Mouse (Mus musculus) granulocyte monocyte progenitor cell, adult 5-6 weeks (primary cell): Measurements from ENCODE around the gene Mnd1. TPM values are rescaled to one million over a fixed set of nuclear protein-coding genes. Genes with fewer than 3 reads are reported as not detected.

ENCODE experiments used
- ATAC-seq: replicated peaks from 2 replicates; pipeline ENCODE4 v1.8.0; 2016; ENCODE audit warnings: mild to moderate bottlenecking, moderate TSS enrichment, inconsistent platforms; ENCODE audit not compliant: poor library complexity, severe bottlenecking
- total RNA-seq, 2 experiments: library from RNA; stranded (forward) in 1 of 2; stranded (reverse) in 1 of 2; fragments of 200-712, 200-1000 nt in 1 of 2; fragments of >200 nt in 1 of 2; fragmentation: Nextera tagmentation in 1 of 2; gene quantifications; 2 replicates each; pipeline ENCODE4 v1.2.3; 2014 to 2017

Gene Mnd1
- total RNA-seq (2014; fragmentation: Nextera tagmentation), result 13.9 and 37.9 TPM in 2 replicates
- total RNA-seq (2017), result 32.1 and 43.3 TPM in 2 replicates

DNA sequence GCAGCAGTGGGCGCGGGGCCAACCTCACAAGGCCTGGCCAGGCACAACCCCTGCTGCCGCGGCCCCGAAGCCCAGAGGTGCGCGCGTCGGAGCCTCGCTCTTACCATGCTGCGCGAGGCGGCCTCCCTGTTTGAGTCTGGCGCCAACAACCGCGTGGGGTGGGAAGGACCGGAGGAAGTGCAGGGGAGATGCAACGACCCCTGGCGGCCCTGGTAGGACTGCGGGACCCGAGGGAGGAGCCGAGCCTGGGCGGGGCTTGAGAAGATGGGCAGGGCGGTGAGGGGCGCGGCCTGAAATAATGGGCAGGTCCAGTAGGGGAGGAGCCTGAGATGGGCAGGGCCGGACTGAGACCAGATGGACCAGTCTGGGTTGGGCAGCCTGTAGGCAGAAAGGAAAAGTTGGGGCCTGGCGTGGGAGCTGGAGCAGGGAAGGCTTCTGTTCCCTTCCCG, at the start of gene Mnd1:
TSS of gene Mnd1 (minus strand) at position 229 of the 449 bp plus-strand sequence.
- ATAC-seq, result peak; percentile 99

DNA sequence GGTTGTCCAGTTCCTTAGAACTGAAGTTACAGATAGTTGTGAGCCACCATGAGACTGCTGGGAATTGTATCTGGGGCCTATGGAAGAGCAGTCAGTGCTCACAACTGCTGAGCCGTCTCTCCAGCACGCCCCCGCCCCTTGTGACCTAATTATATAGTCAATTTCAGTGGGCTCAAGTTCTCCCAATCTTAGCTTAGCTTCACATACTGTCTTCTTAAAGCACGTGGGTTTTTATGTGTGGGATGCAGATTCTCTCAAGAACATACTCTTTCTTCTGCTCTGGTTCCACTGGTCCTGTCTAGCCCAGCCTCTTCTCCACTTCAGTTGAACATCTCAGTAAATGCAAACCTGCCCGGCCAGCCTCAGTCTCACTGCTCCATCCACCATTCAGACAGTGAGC, 49.1 kb upstream of the Mnd1 start:
- ATAC-seq, result no peak

DNA sequence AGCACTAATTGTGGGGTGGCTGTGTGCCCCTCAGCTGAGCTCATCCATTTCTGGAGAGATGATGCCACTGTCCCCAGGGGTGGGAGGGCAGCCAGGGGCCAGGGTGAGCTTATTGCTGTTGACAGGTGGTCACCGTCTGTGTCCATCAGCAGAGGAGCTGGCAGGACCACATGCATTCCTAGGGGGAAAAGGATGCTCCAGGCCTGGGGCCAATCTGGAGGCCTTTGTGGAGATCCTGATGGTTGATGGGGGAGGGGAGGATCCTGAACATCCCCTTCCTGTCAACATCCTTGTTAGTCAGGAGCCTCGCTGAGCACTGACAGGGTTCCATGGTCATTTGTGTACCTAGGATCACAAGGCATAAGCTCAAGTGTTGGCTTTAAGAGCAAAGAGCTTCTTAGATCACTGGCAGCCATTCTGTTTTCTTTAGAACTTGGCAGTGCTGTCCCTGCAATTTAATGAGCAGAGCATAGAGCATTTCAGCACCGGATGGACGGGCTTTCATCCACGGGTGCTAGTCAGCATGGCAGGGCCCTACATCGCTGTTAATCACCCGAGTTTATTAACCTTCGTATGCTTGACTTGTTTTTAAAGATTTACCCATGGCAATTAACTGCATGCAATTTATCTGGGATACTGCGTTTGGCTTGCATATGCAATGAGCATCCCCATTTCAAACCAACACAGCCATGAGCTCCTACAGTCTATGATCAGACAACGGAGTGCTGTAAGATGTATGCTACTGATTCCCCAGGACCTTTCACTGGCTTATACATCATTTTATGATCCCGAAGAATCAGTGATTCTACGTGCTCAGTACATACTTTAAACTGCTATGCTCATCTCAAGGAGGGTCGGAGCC, 45.2 kb upstream of the Mnd1 start:
- ATAC-seq, result no peak

DNA sequence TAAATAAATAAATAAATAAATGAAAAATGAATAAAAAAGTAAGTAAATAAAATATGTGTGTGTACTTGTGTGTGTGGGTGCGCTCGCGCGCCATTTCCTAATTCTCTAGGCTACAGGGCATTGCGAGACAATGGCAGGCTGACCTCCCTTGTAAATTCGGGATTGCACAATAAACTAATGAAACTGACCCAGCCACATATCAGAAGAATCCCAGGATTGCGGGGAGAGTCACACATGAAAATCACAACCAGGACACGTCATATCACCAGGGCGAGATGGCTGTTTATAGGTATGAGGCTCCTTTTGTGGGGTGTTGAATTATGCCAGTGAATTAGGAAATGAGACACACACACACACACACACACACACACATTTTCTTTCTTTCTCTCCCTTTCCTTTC, 43.9 kb upstream of the Mnd1 start:
- no peak for ATAC-seq

DNA sequence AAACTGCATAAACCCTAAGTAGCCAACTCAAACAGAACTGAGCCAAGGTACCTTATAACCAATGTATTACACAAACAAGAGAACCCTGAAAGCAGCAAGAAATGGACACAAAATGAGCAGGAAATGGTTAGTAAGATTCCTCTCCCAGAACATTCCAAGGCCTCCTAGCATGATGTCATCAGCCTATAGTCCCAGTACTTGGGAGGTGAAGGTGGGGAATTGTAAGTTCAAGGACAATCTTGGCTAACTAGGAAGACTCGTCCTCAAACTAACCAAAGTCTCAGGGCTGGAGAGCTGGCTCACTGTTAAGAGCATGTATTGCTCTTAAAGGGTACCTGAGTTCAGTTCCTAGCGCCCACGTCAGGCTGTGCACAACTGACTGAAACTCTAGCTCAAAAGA, 42.6 kb upstream of the Mnd1 start:
- no peak for ATAC-seq

DNA sequence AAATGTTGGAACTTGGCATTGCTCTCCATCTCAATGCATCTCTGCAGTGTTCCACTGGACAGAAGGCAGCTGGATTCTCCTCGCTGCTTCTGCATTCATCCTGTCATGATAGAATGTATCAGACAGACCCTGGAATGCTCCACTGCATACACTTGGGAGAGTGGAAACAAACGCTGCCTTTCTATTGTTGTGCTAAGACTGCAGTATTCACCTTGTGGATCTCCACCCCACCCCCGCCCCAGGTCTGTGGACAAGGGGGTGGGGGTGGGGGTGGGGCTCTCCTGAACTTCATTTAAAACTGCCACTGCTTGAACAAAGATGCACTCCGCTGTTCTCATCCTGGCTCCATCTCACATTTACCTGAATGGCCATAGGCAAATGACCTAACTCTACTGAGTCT, 38.3 kb upstream of the Mnd1 start:
- no peak for ATAC-seq

DNA sequence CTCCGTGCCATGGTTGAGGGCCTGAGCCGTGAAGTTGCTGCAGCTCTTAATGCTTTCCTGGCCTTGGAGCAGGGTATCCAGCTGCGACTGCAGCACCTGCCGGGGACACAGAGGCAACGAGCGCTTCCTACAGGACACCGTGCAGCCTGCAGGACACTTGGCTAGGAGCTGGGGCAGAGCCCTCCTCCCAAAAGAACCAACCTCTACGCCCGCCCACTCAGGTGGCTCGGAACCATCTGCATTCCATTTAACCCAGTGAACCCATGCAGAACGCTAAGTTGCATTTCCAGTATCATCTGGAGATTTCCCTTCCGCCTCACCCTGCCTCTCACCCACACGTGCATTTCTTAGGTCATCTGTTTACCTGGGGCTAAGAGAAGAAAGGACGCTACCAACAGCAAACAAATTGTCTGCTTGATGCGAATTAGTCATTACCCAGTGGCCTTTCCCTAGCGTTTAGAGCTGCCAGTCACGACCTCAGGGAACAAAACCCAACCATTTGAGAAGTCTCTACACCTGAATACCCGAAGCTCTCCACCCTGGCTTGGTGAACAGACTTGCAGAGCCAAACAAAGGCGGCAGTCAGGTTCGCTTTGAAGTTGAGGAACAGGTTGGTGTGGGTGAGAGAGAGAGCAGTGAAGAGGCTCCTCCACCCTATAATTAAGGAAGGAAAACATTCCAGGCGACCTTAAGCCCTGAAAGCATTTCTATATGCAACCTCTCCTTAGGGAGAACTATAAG, 35.7 kb upstream of the Mnd1 start:
- no peak for ATAC-seq

DNA sequence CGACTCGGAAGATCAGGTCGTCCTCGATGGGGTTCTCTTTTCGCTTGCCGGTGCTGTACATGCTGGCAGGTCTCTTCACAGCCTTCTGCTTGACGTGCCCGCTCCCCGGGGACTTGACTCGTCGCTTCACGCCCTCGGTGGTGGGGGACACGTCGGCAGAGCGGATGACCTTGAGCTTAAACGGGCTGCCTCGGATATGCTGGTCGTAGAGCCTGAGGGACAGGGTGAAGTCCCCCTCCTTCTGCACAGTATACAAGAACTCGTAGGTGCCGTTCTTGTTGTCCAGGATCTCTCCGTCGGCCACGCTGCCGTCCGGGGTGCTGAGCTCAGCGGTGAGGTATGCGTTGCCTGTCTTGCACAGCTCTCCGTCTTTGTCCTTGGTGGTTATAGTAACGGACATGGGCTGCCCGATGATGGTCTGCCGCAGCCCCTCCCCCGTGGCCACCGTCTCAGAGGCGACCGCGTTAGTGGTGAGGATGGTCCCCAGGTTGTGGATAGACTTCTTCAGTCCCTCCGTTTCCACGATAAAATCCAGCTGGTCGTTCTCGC, 35.0 kb upstream of the Mnd1 start:
- peak; percentile 52 for ATAC-seq

DNA sequence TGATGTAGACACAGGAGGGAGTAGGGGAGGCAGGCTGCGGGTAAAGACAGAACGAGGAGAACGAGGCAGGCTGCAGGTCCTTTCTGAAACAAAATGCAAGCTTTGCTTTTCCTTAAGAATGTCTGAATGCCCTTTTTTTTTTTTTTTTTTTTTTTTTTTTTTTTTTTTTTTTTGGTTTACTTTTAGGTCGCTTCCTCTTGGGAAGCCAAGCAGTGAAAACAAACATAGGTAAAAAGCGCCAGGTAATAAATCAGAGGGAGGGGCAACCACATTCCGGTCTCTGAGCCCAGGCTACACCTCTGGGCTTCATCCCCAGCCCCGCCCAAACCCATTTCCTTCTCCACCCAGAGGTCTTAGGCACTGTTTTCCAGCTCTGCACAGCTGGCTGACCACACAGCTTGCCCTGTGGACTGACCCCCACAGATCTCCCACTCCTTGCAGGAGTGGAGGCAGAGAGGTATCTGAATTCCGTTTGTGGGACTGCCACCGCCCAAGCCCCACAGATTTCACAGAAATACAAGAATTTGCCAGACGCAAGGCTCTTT, 34.1 kb upstream of the Mnd1 start:
- ATAC-seq, result no peak

DNA sequence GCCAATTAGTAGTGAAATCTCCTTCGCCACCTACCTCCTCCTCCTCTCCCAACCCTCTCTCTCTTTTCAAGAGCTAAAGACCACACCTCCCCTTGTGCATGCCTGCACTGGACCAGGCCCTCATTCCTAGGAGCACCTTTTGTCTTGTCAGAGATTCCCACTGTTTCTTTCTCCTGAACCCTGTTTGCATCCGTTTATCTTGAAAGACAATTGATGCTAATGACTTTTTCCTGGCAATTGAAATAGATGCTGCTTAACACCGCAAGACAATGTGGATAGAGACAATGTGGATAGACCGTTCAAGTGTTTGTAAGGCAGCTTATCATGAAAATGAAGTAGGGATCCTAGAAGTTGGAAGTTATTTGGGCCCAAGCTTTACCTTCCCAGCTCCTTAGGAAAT, 26.1 kb upstream of the Mnd1 start:
- ATAC-seq, result no peak

DNA sequence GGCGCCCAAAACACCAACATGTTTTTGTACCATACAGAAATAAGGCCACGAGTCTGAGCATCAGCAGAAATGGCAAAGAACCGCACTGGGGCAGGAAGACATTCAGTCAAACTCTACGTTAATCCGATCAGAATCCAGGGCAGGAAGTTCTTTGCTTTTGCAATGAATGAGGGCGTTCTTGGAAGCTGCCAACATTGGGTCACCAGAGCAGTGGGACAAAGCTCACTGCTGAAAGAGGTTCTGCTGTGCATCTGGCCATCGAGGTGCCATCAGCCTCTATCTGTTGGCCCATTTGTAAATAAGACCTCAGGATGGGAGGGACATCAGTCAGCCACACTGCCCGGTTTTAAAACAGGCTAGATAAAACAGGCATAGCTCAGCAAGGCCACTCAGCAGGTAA, 25.5 kb upstream of the Mnd1 start:
- no peak for ATAC-seq

DNA sequence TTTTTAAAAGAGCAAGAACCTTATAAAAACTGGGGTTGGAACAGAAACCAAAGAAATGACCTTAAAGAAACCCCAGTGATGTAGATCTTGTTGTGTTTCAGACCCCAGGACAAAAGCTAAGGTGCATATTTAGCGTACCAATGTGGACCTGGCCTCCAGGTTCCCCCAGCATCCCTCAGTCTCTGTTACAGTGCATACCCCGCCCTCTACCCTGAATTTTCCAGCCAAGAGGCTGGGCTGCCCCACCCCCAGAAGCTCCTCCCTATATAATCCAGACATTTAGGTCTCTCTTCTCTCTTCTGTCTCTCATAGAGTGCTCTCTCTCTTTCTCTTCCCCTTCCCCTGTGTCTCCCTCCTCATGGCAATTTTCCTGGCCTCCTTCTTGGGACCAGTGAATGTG, 24.7 kb upstream of the Mnd1 start:
- ATAC-seq, result no peak

DNA sequence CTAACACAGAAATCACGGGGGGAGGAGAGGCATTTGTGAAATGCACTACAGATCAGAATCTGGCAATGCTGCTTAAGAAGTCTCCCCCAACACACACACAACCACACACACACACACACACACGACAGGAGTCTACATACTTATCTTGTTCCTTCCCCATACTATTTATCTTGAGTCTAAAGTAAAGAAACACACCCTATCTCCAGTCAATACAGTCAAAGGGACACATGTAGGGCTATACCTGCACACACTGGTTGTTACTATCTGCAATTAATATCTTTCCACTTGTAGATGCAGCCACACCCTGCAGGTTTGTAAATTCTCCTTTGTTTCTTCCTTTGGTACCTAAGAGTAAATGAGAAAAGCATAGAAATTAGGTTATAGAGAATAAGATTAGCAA, 22.2 kb upstream of the Mnd1 start:
- ATAC-seq, result no peak

DNA sequence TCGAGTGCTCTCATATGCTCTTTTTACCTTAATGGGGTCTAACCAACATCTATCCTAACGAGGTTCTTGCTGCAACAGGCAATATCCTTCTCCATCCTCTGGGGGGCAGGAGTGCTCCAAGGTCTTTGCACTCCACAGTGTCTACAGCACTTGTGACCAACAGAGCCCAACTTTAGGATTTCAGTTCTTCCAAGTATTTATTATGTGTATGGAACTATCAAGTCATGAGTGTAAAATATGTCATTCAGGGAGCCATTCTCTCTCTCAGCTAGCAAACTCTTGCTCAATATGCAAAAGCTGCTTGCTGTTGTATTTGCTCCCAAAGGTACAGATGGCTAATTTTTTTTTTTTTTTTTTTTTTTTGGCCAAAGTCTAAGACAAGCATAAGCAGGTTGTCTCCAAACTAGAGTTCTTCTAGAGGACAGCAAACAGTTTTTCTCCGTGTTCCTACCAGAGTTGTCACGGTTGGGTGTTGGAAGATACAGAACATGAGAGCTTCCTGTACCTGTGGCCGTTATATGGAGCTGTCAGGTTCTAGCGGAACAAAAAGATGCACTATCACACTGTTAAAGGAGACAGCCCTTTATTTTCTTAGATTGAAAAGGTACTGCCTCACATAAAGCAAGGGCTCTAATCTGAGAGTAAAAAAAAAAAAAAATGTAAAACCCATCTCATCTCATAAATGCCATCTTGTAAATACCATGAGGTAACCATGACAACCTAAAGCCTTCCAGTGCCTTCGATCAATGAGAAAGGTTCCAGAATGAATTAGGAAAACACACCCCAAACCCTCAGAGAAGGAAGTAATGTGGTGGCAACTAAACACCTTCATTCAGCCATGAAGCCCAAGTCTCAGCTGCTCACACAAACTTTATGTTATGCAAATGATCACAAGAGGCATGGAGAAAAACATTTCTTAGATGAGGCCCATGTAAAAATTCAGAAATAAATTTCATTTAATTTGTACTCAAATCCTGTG, 20.0 kb upstream of the Mnd1 start:
- peak; percentile 91 for ATAC-seq

DNA sequence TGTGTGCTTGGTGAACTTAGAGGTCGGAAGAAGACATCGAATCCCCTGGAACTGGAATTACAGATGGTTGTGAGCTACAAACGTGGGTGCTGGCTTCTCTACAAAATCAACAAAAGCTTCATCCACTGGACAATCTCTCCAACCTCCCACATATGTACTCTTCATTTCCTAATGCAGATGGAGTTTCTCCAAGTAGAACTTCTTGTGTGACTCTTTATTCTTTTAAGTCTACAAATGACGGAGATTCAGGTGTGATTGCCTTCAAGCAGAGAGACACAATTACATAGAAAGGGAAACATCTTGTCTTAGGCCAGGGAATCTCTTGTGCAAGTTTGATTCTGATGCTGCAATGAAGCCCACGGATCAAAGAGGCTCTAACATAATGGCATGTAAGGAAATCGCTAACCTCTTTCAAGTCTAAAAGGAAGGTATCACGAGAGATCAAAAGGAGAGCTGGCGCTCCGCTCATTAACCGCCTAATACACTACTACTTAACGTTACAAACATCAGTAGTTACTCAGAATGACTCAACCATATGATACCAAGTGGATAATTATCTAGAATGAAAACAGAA, 18.1 kb upstream of the Mnd1 start, which contains the start of gene Gm6525:
TSS of gene Gm6525 (plus strand) at position 524 of the 574 bp plus-strand sequence.
- no peak for ATAC-seq

DNA sequence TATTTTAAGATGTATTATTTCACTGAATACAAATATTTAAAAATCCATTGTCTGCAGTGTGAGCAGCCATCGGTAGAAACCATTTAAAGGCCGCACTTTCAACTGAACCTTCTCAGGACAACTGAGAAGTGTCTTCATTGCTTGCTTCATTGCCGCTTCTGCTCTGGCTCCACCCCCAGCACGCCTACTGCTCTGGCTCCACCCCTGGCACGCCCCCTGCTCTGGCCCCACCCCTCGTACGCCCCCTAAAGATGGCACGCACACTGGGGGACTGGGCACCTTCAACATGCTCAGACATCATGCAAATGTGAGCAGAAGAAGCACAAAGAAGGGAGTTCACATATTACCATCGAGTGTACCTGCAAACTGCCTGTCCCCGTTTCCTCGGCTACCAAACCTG, 16.8 kb upstream of the Mnd1 start:
- peak; percentile 55; the same call in 1 of the 2 replicates for ATAC-seq

DNA sequence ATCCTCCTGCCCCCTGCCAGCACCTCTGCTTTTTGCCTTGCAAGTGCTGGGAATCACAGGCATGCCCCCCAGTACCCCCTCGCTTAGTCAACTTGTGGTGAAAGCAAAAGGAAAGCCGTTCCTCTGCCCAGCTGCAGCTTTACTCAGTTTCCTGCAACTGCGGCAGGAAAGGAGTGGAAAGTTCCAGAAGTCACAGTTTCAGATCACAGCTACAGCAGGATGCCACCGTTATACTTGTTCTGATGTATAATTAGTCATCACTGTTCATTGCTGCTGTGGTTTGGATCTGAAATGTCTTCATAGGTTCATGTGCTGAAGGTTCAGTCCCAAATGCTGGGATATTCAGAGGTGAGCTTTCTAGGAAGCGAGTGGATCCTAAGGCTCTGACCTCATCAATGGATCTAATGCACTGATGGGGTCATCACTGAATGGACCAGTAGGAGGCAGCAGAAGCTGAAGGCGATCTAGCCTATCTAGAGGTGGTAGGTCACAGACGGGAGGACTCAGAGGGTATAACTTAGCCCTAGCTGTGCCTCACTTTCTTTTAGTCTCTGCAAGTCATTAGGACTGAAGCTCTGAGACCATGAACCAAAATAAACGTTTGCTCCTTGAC, 13.9 kb upstream of the Mnd1 start:
- ATAC-seq, result peak; percentile 18

DNA sequence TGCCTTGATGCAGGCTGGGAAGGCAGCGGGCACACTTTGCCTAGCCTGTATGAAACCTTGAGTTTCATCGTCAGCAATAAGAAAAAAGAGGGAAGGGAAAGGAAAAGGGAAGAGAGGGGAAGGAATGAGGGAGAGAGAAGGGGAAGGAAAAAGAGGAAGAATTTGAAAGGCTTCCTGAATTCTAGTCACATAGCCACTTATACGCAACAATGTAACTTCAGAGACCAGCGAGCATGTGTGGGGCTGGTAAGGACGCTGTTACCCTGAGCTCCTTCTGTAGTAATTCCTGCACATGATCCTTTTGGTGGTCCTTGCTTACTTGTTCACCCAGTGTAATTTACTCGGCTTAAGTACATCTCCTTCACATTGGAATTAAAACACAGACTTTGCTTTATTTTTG, 13.4 kb upstream of the Mnd1 start:
- peak; percentile 64 for ATAC-seq

DNA sequence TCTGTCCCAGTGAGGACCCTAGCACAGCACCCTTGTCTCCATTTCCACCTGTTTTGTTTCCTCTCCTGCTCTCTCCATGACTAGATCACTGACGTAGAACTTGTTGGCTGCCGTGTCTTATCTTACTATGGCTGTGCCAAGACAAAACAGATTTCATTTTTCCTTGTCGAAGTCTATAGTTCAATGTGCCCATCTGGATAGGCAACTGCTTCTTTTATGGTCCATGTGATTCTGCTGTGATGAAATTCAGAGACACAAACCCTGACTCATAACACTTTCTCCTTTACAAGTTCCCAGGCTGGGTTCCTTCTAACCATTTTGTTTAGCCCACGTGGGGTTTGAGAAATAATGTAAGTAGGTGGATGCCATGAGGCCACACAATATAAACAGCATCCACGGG, 10.5 kb upstream of the Mnd1 start:
- ATAC-seq, result no peak
